Mouse (Mus musculus): ENCODE measurements at regions not wholly inside any gene's neighbourhood (a gene's known extent, or its start where the extent isn't known, plus 50 kb on each side); places are given as distances from the start of the nearest gene placed in this dataset.
A peak's percentile ranks its signal among the peaks of the same experiment; 100 is the strongest.

DNA sequence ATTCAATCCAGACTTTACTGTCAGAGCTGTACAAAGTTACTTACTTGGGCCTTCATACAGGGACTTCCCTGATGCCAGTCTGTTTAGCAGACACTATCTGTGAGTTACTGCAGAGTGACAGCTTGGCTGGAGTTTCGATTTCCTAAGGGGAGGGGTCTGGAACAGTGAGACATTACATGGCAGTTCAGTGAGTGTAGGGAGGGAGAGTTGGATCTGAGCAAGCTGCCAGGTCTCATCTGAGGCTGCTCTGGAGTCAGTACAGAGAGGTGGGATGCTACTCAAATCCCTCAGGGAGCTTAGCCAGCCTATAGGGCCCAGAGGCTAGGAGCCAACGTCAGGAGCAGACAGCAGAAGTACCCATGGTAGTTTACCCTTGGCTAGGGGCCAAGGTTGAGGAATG lies 1329.8 kb upstream of the Nr2f1 start:
- DNase-seq: peak; percentile 20
- intact Hi-C loops (cut with DNase I): no loop called here

DNA sequence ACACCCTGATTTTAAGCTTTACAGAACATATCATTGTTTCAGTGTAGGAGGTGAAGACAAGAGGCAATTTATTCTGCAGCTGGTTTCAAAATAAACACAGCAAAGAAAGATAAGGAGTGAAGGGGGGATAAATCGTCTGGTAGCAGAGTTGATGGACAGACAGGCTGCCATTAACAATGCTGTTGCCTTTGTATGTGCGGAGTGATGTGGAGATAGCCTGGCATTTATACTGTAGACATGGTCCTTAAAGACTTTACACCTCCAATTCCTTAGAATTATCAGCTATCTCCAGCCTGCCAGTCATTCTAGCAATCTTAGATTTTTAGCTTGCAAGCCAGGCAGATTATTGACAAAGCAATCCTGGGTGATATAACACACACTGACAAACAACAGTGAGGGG lies 1332.5 kb upstream of the Arrdc3 start:
- no peak for DNase-seq
- intact Hi-C loops (cut with DNase I): no loop called here

DNA sequence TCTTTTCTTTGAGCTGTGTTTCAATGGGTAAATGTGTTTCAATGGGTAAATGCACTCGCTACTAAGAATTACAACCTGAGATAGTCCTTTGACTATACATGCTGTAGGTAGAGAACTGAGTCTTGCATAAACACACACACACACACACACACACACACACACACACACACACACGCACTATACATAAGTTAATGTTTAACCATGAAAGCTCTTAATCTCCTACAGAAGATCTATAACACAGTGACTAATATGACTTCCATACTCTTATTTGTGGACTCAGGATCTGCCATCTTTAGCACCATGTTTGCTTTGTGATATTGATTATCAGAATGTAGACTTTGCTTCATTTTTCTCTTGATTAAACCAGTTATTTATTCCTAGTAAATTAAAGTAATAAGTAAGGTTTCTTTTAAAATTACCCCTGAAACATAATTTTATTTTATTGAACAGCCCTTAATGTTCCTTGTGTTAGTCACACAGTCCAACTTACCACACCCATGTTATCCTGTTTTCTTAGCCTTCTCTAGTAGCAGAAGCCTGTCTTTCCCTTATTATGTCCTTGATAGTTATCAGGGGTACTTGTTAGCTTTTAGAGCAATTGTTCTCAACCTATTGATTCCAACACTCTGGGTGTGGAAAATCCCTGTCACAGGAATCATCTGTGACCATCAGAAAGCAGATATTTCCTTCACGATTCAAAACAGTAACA lies 1327.5 kb upstream of the Arrdc3 start:
- no peak for DNase-seq
- intact Hi-C loops (cut with DNase I): no loop called here

All from left cerebral cortex, postnatal 4 days (tissue).